Mouse (Mus musculus) lung, adult 2 months (tissue): ENCODE results near the gene Panx2. TPM values are rescaled to one million over a fixed set of nuclear protein-coding genes. Genes with fewer than 3 reads are reported as not detected.

ENCODE experiments used
- DNase-seq: peaks from one replicate; pipeline ENCODE4 v3.0.0; 2022
- H3K4me1 ChIP-seq: fragments of 200-500 bp; 2 replicates; pipeline ENCODE4 v1.6.1; 2011; ENCODE audit warnings: low read length; ENCODE audit not compliant: control insufficient read depth, insufficient read depth
- H3K4me3 ChIP-seq: fragments of 200-500 bp; replicated peaks from 2 replicates; pipeline ENCODE3; 2011; ENCODE audit warnings: low read depth, mild to moderate bottlenecking, control low read depth, low read length; ENCODE audit errors: extremely low read depth
- CTCF ChIP-seq: fragments of 200-500 bp; IDR thresholded peaks from 2 replicates; pipeline ENCODE4 v1.5.1; 2011; ENCODE audit warnings: mild to moderate bottlenecking, low read length, control low read depth; ENCODE audit not compliant: insufficient read depth
- POLR2A ChIP-seq: fragments of 200-500 bp; IDR thresholded peaks from 2 replicates; pipeline ENCODE4 v1.6.1; 2011; ENCODE audit warnings: low read depth, mild to moderate bottlenecking, control low read depth, low read length, borderline replicate concordance; ENCODE audit errors: extremely low read depth
- WGBS: fragments of 180-500 bp; shearing (Covaris S2); methylation state at CpG from one replicate; pipeline ENCODE4 v1.1.7; 2018; 5-methylcytosine and 5-hydroxymethylcytosine counted together
- polyA plus RNA-seq: library from polyadenylated mRNA; depleted of rRNA; stranded (reverse); fragments of >200 nt; gene quantifications from 2 replicates; pipeline ENCODE4 v1.2.3, GENCODE M21; 2012; rRNA removed

Gene Panx2
- polyA plus RNA-seq: 0.28 and 0.36 TPM in 2 replicates

DNA sequence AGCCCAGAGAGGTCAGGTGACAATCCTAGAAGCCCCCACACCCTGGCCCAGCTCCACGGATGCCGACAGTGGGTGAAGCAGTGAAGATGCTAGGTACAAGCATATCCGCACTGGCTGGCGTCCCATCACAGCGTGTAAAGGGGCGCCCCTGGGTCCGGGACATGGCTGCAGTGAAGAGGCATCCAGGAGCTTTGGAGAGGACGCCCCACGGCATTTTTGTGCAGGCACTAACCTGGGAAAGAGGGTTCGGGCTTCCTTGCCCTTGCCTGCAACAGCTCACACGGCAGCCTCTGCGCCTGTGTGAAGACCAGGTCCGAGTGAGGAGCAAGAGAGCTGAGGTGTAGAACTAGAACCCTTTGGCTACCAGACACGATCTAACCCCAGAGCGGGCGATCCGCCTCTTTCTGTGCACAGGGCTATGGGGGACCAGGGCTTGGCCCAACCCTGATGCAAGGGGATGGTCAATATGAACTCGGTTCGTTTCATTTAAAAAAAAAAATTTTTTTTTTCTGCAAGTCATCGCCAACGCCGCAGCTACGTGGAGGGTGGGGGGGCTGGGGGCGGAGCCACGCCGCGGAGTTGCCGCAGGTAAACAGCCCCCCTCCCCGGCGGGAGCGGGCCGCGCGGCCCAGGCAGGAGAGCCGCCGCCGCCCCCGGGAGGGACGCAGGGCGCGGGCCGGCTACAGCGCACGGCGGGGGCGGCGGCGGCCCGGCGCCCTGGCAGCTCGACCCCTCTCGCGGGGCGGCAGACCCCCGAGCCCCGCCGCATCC lies at the start of gene Panx2:
Gene Panx2 (plus strand): TSS at position 574 of the 771 bp plus-strand sequence.
- WGBS: 2% methylated on average over 36 of the region's 57 CpGs
- TF ChIP-seq POLR2A (no peak), CTCF (no peak)
- Histone ChIP-seq H3K4me3 (peak within 1 kb of the TSS; percentile 54), H3K4me1 (peaks cover 2% of the 10 kb centered on the region; the same call in 1 of the 2 replicates)
- DNase-seq: peak; percentile 7

DNA sequence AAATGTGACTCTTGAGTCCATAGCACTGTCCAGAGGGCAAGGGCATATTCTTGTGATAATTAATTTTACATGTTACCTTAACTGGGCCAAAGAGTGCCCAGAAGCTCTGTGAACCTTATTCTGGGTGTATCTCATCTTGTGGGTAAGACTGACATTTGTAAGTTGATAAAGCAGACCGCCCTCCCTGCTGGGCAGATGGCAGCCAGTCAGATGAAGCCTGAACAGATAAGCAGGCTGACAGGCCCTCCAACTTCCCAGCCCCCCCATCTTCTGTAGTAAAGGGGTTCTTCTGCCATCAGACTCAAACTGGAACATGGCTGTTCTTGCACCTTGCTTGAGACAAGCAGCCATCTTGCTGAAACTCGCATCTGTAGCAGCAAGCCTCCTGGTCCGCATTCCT lies 42.8 kb upstream of the Panx2 start:
- no peaks in the 10 kb centered on the region for H3K4me1 ChIP-seq

DNA sequence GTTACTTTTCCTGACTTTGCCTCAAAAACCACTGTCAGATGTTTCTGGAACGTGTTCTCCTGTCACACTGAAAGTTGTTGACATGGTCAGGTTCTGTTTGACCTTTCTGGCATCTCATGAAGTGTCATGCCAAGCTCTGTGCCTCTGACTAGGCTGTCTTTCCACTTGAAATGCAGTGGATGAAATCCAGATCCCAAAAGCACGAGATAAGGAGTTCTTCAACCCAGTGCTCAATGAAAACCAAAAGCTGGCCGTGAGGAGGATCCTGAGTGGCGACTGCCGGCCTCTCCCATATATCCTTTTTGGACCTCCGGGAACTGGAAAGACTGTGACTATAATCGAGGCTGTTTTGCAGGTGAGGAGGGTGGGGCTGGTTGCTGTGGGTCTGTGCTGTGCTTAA lies 39.4 kb upstream of the Panx2 start:
- H3K4me1 ChIP-seq: no peaks in the 10 kb centered on the region
- 52% methylated on average over 7 of the region's 7 CpGs for WGBS
- no peak for TF ChIP-seq CTCF
- no peak overlapping the region for H3K4me3 ChIP-seq
- no peak for DNase-seq

More for the DNA sequence above, 42.8 kb upstream of the Panx2 start:
- no peak for DNase-seq
- 82% methylated on average over 3 of the region's 3 CpGs for WGBS
- TF ChIP-seq CTCF (no peak), POLR2A (no peak)
- H3K4me3 ChIP-seq: no peak overlapping the region

DNA sequence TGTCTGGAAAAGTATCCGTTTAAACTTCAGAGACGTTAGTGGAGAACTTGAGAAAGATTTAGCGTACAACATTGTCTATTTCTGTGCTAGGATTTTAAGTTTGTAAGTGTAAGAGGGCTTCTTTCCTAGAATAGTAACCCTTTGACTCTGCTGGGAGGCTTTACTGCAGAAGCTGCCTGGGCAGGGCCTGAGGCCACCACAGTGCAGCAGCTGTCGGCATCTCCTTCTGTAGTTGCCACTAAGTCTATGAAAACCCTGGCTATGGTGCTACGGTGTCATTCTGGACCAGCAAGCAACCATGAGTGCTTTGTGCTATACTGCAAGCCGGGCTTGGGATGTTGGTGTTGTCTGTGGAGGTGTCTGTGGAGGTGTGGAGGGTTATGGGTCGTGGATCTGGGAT lies 39.0 kb upstream of the Panx2 start:
- 67% methylated on average over 7 of the region's 7 CpGs for WGBS

DNA sequence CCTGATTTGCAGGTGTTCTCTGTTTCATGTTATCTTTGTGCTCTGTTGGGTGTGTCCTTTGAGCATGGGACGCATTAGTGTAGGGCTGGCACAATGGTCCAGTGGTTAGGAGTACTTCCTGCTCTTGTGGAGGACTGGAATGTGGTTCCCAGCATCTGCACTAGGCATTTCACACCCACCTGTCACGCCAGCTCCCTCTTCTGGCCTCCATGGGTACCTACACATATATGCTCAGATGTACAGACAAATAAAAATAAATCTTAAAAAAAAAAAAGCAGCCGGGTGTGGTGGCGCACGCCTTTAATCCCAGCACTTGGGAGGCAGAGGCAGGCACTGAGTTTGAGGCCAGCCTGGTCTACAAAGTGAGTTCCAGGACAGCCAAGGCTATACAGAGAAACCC lies 15.2 kb upstream of the Panx2 start:
- TF ChIP-seq POLR2A: no peak
- 0 out of 2 replicates have a peak, but pooled peaks have one; percentile 5 for TF ChIP-seq CTCF
- no peak for DNase-seq
- Histone ChIP-seq H3K4me1 (no peaks in the 10 kb centered on the region), H3K4me3 (no peak overlapping the region)
- 69% methylated on average over 5 of the region's 5 CpGs for WGBS

More for the DNA sequence above, 39.0 kb upstream of the Panx2 start:
- no peak for TF ChIP-seq POLR2A
- TF ChIP-seq CTCF: no peak
- no peak for DNase-seq
- H3K4me3 ChIP-seq: no peak overlapping the region
- no peaks in the 10 kb centered on the region for H3K4me1 ChIP-seq

DNA sequence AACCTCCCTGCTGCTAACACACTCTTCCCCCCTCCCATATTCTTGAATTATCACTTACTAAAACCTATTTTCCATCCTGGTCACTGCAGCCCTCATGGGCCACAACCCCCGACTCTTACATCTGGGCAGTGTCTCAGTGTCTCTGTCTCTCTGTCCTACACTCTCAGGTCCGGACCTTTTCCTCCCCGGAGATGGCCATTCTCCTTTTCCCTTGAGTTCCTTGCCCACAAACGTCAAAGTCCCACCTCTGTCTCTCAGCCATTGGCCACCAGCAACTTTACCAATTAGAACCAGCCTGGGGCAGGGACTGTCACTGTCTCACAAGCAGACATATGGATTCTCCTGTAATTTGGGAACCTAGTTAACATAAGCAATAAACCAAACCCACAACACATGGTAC lies 13.2 kb upstream of the Panx2 start:
- Histone ChIP-seq H3K4me3 (no peak overlapping the region), H3K4me1 (no peaks in the 10 kb centered on the region)
- DNase-seq: no peak
- 73% methylated on average over 4 of the region's 4 CpGs for WGBS
- TF ChIP-seq CTCF (no peak), POLR2A (no peak)

DNA sequence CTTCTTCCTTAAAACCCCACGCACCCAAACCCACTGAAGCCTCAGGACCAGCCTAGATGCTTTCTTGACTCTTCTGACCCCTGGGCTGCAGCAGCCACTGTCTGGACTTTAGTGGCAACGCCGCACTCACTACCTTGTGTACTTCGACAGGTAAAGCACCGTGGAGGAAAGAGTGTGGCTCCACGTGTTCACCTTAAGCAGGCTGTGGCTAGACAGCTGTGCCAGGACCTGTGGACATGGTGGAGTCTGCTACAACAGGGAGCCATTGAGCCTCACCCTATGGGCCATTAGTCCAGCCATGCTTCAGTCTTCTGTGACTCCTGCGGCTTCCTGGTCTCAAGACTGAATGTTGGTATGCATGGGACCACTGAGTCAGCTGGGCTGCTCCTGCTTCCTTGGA lies 4.9 kb upstream of the Panx2 start:
- no peaks in the 10 kb centered on the region for H3K4me1 ChIP-seq

DNA sequence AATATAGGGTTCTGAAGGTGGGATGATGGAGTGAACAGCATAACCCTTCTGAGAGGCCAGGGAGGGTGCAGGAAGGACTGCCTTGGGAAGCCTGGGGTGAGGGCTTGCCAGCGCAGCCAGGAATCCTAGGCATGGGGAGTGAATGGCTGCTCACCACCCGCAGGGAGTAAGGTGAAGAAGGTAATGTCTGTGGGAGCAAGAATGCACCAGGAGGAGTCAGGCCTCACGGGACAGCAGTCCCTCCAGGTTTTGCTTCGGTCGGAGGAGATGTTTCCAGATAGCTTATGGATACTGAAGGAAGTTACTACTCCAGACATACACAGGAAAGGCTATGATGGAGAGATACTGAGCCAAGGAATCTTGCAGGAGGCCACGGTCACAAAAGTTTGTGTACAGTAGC lies 798 bp upstream of the Panx2 start:
- WGBS: 26% methylated on average over 6 of the region's 6 CpGs
- DNase-seq: peak; percentile 1
- Histone ChIP-seq H3K4me3 (no peak overlapping the region), H3K4me1 (peaks cover 2% of the 10 kb centered on the region; the same call in 1 of the 2 replicates)
- TF ChIP-seq POLR2A (no peak), CTCF (no peak)

More for the DNA sequence above, 4.9 kb upstream of the Panx2 start:
- WGBS: 84% methylated on average over 7 of the region's 7 CpGs
- no peak overlapping the region for H3K4me3 ChIP-seq
- no peak for TF ChIP-seq POLR2A
- TF ChIP-seq CTCF: no peak
- DNase-seq: no peak

DNA sequence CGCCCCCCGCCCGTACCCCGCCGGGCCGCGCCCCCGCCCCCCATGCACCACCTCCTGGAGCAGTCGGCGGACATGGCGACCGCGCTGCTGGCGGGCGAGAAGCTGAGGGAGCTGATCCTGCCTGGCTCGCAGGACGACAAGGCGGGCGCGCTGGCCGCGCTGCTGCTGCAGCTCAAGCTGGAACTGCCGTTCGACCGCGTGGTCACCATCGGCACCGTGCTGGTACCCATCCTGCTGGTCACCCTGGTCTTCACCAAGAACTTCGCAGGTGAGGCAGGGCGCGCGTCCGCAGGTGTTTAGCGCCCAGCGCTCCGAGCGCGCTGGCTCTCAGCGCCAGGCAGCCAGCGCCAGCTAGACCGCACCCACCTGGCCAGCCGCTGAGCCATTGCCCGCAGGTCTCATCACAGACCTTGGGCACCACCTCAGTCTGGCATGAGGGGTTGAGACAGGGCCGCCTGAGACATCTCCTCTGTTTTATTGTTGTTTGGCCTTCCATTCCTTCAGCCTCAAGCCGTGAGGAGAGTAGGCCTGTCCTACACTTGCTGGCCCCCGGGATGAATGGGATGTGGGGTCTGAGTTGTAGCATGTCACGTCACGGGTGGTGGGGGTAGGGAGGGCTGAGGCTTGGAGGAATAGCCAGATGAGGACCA lies 623 bp downstream of the Panx2 start:
- no peak for TF ChIP-seq POLR2A
- no peak for TF ChIP-seq CTCF
- DNase-seq: peak; percentile 25
- Histone ChIP-seq H3K4me3 (peak overlapping the region; percentile 54), H3K4me1 (peaks cover 2% of the 10 kb centered on the region; the same call in 1 of the 2 replicates)
- WGBS: 2% methylated on average over 39 of the region's 48 CpGs
